Mouse (Mus musculus) brain, adult 10 weeks (tissue): Measurements from ENCODE around the gene Tmem51. TPM values are rescaled to one million over a fixed set of nuclear protein-coding genes. Genes with fewer than 3 reads are reported as not detected.

Source experiments
- polyA plus RNA-seq: library from polyadenylated mRNA; stranded (reverse); fragments of 350-450 nt; fragmentation: Illumina TruSeq; extraction: RNeasy Lipid Tissue Mini Kit (QIAGEN cat#74804); gene quantifications from one replicate; pipeline ENCODE4 v1.2.3, GENCODE M21; 2015; ENCODE audit warnings: low read depth, low replicate concordance

Tmem51 gene
- 6.1 TPM for polyA plus RNA-seq

GRCm38 (mm10) chr4:142084131-142084899, at the start of gene Tmem51:
Tmem51 (minus strand) TSS chr4:142084304.

GRCm38 (mm10) chr4:142014659-142015608, 69.2 kb downstream of the Tmem51 start, which contains the start of gene Fhad1:
Fhad1 (minus strand) TSS chr4:142015082.

Other genes with a start within 250 kb of the Tmem51 start
- gene Ctrc, start 237.9 kb downstream of the Tmem51 start, polyA plus RNA-seq: not detected
- gene Efhd2, start 209.4 kb downstream of the Tmem51 start, polyA plus RNA-seq: 233 TPM
- gene Fhad1, start 69.2 kb downstream of the Tmem51 start, polyA plus RNA-seq: 10.1 TPM
- gene Kazn, start 155.1 kb upstream of the Tmem51 start, polyA plus RNA-seq: 65.9 TPM